Mouse (Mus musculus): ENCODE measurements around the gene Iqck. TPM values are rescaled to one million over a fixed set of nuclear protein-coding genes. Genes with fewer than 3 reads are reported as not detected.

The Iqck gene
- polyA plus RNA-seq, 1 experiment, result 0.48 TPM

DNA sequence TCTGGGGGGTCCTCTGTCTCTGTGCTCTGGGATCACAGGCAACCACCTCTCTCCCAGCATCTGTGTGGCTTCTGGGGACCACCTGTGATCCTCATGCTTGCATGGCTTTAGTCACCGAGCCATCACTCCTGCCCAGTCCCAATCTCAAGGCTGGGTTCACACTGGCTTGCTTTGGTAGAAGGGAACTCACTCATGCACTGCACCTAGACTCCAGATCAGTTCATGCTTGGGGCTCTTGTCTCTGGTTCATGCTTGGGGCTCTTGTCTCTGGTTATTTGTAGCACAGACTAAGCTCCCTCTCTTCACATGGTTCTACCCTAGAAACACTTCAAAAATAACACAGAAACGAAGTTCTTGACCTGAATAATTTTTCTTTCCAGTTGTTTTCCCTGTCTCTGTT lies 44.5 kb downstream of the Iqck start:
- Histone ChIP-seq H3K27ac (ENCODE audit: insufficient read depth, low read depth, low read length) (no peak overlapping the region), H3K4me3 (ENCODE audit: low read depth, low read length) (no peak overlapping the region), H3K36me3 (ENCODE audit: control insufficient read depth, insufficient read depth, low read length) (no peaks in the 10 kb centered on the region), H3K27me3 (ENCODE audit: control insufficient read depth, insufficient read depth, low read length) (no peaks in the 10 kb centered on the region), H3K4me1 (ENCODE audit: control insufficient read depth, insufficient read depth, insufficient read length, low read length) (no peaks in the 10 kb centered on the region; the same call in 1 of the 2 replicates)
- TF ChIP-seq CTCF (IDR thresholded peaks at IDR 0.05; ENCODE audit: extremely low read depth, insufficient read length, insufficient replicate concordance, low read depth, low read length) (no peak), POLR2A (IDR thresholded peaks at IDR 0.05; ENCODE audit: low read depth, low read length) (no peak)
- 76% methylated on average over 2 of the region's 2 CpGs for WGBS

GRCm38 (mm10) chr7:118902944-118903343 lies 47.4 kb downstream of the Iqck start:
- TF ChIP-seq POLR2A (IDR thresholded peaks at IDR 0.05; ENCODE audit: low read depth, low read length) (no peak), CTCF (IDR thresholded peaks at IDR 0.05; ENCODE audit: extremely low read depth, insufficient read length, insufficient replicate concordance, low read depth, low read length) (peak; percentile 2; the same call in 1 of the 2 replicates)
- Histone ChIP-seq H3K27ac (ENCODE audit: insufficient read depth, low read depth, low read length) (no peak overlapping the region), H3K27me3 (ENCODE audit: control insufficient read depth, insufficient read depth, low read length) (no peaks in the 10 kb centered on the region), H3K4me3 (ENCODE audit: low read depth, low read length) (peak overlapping the region; percentile 34), H3K4me1 (ENCODE audit: control insufficient read depth, insufficient read depth, insufficient read length, low read length) (no peaks in the 10 kb centered on the region; the same call in 1 of the 2 replicates), H3K36me3 (ENCODE audit: control insufficient read depth, insufficient read depth, low read length) (no peaks in the 10 kb centered on the region)
- WGBS, result 12% methylated on average over 13 of the region's 13 CpGs

- H3K36me3 ChIP-seq (ENCODE audit: control insufficient read depth, insufficient read depth, low read length), result no peaks in the 10 kb centered on the region
- TF ChIP-seq POLR2A (IDR thresholded peaks at IDR 0.05; ENCODE audit: low read depth, low read length), result no peak
- no peak for TF ChIP-seq CTCF (IDR thresholded peaks at IDR 0.05; ENCODE audit: extremely low read depth, insufficient read length, insufficient replicate concordance, low read depth, low read length)
- WGBS, result 85% methylated on average over 9 of the region's 9 CpGs
Observed at GRCm38 (mm10) chr7:118903879-118904278, 48.3 kb downstream of the Iqck start.

DNA sequence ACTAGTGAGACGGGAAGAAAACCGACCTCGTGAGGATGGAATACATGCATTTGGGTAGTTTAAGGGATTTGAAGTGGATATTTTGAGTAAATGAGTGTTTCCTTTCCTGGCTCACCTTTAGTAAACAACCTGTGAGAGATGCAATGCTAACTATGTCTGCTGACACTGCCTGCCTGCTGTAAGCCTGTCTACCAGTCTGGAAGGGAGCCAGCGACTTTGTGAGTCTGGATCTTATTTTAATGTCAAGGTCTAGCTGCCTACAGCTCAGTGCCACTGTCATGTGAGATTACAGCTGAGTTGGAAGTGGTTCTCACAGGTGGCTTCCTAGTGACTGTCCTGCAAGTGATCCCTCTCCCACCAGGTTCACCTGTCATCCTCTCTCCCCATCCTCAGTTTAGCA lies 49.0 kb downstream of the Iqck start:
- H3K4me1 ChIP-seq (ENCODE audit: control insufficient read depth, insufficient read depth, insufficient read length, low read length), result no peaks in the 10 kb centered on the region; the same call in 1 of the 2 replicates
- no peak overlapping the region for H3K4me3 ChIP-seq (ENCODE audit: low read depth, low read length)
- 85% methylated on average over 4 of the region's 4 CpGs for WGBS
- no peaks in the 10 kb centered on the region for H3K27me3 ChIP-seq (ENCODE audit: control insufficient read depth, insufficient read depth, low read length)
- H3K36me3 ChIP-seq (ENCODE audit: control insufficient read depth, insufficient read depth, low read length), result no peaks in the 10 kb centered on the region
- no peak overlapping the region for H3K27ac ChIP-seq (ENCODE audit: insufficient read depth, low read depth, low read length)
- no peak for TF ChIP-seq POLR2A (IDR thresholded peaks at IDR 0.05; ENCODE audit: low read depth, low read length)
- no peak for TF ChIP-seq CTCF (IDR thresholded peaks at IDR 0.05; ENCODE audit: extremely low read depth, insufficient read length, insufficient replicate concordance, low read depth, low read length)

More at GRCm38 (mm10) chr7:118903879-118904278, 48.3 kb downstream of the Iqck start:
- H3K27me3 ChIP-seq (ENCODE audit: control insufficient read depth, insufficient read depth, low read length), result no peaks in the 10 kb centered on the region
- no peak overlapping the region for H3K27ac ChIP-seq (ENCODE audit: insufficient read depth, low read depth, low read length)
- H3K4me3 ChIP-seq (ENCODE audit: low read depth, low read length), result no peak overlapping the region
- H3K4me1 ChIP-seq (ENCODE audit: control insufficient read depth, insufficient read depth, insufficient read length, low read length), result no peaks in the 10 kb centered on the region; the same call in 1 of the 2 replicates

DNA sequence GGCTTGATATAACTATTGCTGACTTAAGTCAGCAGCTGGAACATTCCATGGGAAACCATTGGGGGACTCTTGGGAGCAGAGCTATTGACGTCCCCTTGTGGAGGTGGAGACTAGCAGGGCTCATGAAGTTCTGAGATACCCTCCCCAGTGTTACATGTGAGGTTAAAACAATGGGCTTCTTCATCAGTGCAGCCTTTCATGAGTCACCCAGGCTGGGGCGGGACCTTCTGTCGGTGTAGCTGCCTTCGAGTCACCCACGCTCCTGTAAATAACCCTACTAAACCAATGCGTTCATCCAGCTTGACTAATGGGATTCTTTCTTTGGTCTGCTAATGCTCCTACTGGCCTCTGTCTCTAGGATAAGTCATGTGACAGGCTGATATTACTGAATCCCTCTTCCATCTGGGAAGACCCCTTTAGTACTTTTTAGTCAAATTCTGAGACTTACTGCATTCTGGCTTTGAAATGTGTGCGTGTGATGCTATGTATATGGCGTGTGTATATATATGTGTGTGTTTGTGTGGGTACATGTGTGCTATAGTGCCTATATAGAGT lies 53.5 kb downstream of the Iqck start:
- H3K27ac ChIP-seq (ENCODE audit: insufficient read depth, low read depth, low read length), result no peak overlapping the region
- WGBS, result 68% methylated on average over 8 of the region's 8 CpGs
- TF ChIP-seq POLR2A (IDR thresholded peaks at IDR 0.05; ENCODE audit: low read depth, low read length) (no peak), CTCF (IDR thresholded peaks at IDR 0.05; ENCODE audit: extremely low read depth, insufficient read length, insufficient replicate concordance, low read depth, low read length) (no peak)
- no peaks in the 10 kb centered on the region for H3K4me1 ChIP-seq (ENCODE audit: control insufficient read depth, insufficient read depth, insufficient read length, low read length)
- H3K4me3 ChIP-seq (ENCODE audit: low read depth, low read length), result no peak overlapping the region
- H3K27me3 ChIP-seq (ENCODE audit: control insufficient read depth, insufficient read depth, low read length), result no peaks in the 10 kb centered on the region
- H3K36me3 ChIP-seq (ENCODE audit: control insufficient read depth, insufficient read depth, low read length), result no peaks in the 10 kb centered on the region

GRCm38 (mm10) chr7:118910464-118910863 lies 54.9 kb downstream of the Iqck start:
- Histone ChIP-seq H3K36me3 (ENCODE audit: control insufficient read depth, insufficient read depth, low read length) (no peaks in the 10 kb centered on the region), H3K4me3 (ENCODE audit: low read depth, low read length) (no peak overlapping the region), H3K4me1 (ENCODE audit: control insufficient read depth, insufficient read depth, insufficient read length, low read length) (no peaks in the 10 kb centered on the region), H3K27me3 (ENCODE audit: control insufficient read depth, insufficient read depth, low read length) (no peaks in the 10 kb centered on the region), H3K27ac (ENCODE audit: insufficient read depth, low read depth, low read length) (no peak overlapping the region)
- WGBS, result 93% methylated on average over 2 of the region's 2 CpGs
- TF ChIP-seq POLR2A (IDR thresholded peaks at IDR 0.05; ENCODE audit: low read depth, low read length) (no peak), CTCF (IDR thresholded peaks at IDR 0.05; ENCODE audit: extremely low read depth, insufficient read length, insufficient replicate concordance, low read depth, low read length) (no peak)

GRCm38 (mm10) chr7:118911170-118911569 lies 55.6 kb downstream of the Iqck start:
- Histone ChIP-seq H3K4me3 (ENCODE audit: low read depth, low read length) (no peak overlapping the region), H3K27me3 (ENCODE audit: control insufficient read depth, insufficient read depth, low read length) (no peaks in the 10 kb centered on the region), H3K27ac (ENCODE audit: insufficient read depth, low read depth, low read length) (no peak overlapping the region), H3K4me1 (ENCODE audit: control insufficient read depth, insufficient read depth, insufficient read length, low read length) (no peaks in the 10 kb centered on the region), H3K36me3 (ENCODE audit: control insufficient read depth, insufficient read depth, low read length) (no peaks in the 10 kb centered on the region)
- TF ChIP-seq POLR2A (IDR thresholded peaks at IDR 0.05; ENCODE audit: low read depth, low read length), result no peak
- TF ChIP-seq CTCF (IDR thresholded peaks at IDR 0.05; ENCODE audit: extremely low read depth, insufficient read length, insufficient replicate concordance, low read depth, low read length), result no peak
- 90% methylated on average over 2 of the region's 2 CpGs for WGBS

Measured in small intestine, adult 2 months (tissue).